22 mouse cellular contexts compared by ENCODE assay signal in genomic region chr14:61452481-61452880, GRCm38 (mm10). TPM values are rescaled to one million over a fixed set of nuclear protein-coding genes. Genes with fewer than 3 reads are reported as not detected.
DNase-seq lines count a peak whose midpoint lies in the region; ATAC-seq and TF ChIP-seq lines count a peak whose summit lies in the region.
"Had no signal": no experiment of that assay in that cellular context is flagged by ENCODE, and none has a peak within 500 bp of the region (broad histone marks: within the 10 kb centered on the region; RNA-seq: fewer than 3 reads in every experiment).

No protein-coding gene starts in this region.

- TF ChIP-seq CTCF in kidney, postnatal 0 days (IDR thresholded peaks at IDR 0.05; ENCODE audit: low read depth): no peak
- TF ChIP-seq CTCF in bone marrow macrophage, adult 2 months (IDR thresholded peaks at IDR 0.05; ENCODE audit: low read depth, low read length): no peak

- no peaks in the 10 kb centered on the region for H3K27me3 ChIP-seq in kidney, postnatal 0 days (ENCODE audit: insufficient read depth, low read length)
- no peaks in the 10 kb centered on the region for H3K27me3 ChIP-seq in embryonic facial prominence, embryonic 11.5 days (ENCODE audit: control insufficient read depth, insufficient read depth, low read length)
- H3K27me3 ChIP-seq in megakaryocyte, embryonic 14.5 days (replicated peaks): peaks cover 26% of the 10 kb centered on the region
- no peaks in the 10 kb centered on the region for H3K27me3 ChIP-seq in midbrain, embryonic 16.5 days (ENCODE audit: control insufficient read depth, insufficient read depth, low read depth, low read length)
- H3K27me3 ChIP-seq: embryonic facial prominence, embryonic 13.5 days; heart, embryonic 13.5 days; hindbrain, embryonic 12.5 days; neural tube, embryonic 12.5 days; stomach, embryonic 15.5 days had no signal

- H3K9ac ChIP-seq in kidney, postnatal 0 days (ENCODE audit: low read depth, low read length): no peak overlapping the region
- no peak overlapping the region for H3K9ac ChIP-seq in embryonic facial prominence, embryonic 11.5 days (replicated peaks; ENCODE audit: low read length)
- H3K9ac ChIP-seq in midbrain, embryonic 16.5 days (ENCODE audit: low read depth, low read length): no peak overlapping the region
- H3K9ac ChIP-seq: embryonic facial prominence, embryonic 13.5 days; forebrain, postnatal 0 days; heart, embryonic 13.5 days; hindbrain, embryonic 12.5 days; neural tube, embryonic 12.5 days; stomach, embryonic 15.5 days had no signal

- 47% methylated on average over 6 of the region's 6 CpGs for WGBS in kidney, postnatal 0 days
- WGBS in embryonic facial prominence, embryonic 11.5 days: 50% methylated on average over 6 of the region's 6 CpGs
- 76% methylated on average over 6 of the region's 6 CpGs for WGBS in midbrain, embryonic 16.5 days

- no peak for TF ChIP-seq POLR2A in bone marrow macrophage, adult 2 months (IDR thresholded peaks at IDR 0.05; ENCODE audit: borderline replicate concordance, low read depth, low read length)

- DNase-seq in kidney, postnatal 0 days (ENCODE audit: low spot score): peak; percentile 49
- no peak for DNase-seq in kidney, postnatal 14 days
- DNase-seq in embryonic facial prominence, embryonic 11.5 days (ENCODE audit: low spot score): peak; percentile 51
- DNase-seq in thymus, postnatal 10 days (ENCODE audit: low spot score in 2 of 2): no peak
- DNase-seq: adrenal gland, adult 8-10 months; cerebellum, adult 11-12 months; cerebellum, postnatal 25 days; forebrain, postnatal 0 days; kidney, adult 9 months; left cerebral cortex, postnatal 4 days; spleen, adult 18-20 months; thymus, postnatal 14 days had no signal

- no peak for ATAC-seq in kidney, postnatal 0 days (replicated peaks; ENCODE audit: low FRiP score, low read depth)
- ATAC-seq in embryonic facial prominence, embryonic 11.5 days (replicated peaks; ENCODE audit: insufficient number of reproducible peaks, low FRiP score, low TSS enrichment, low read depth): no peak
- no peak for ATAC-seq in midbrain, embryonic 16.5 days
- ATAC-seq: forebrain, postnatal 0 days; inflammation-experienced regulatory T-cells, adult 6 months had no signal

- no peak overlapping the region for H3K27ac ChIP-seq in kidney, postnatal 0 days
- peak overlapping the region; percentile 25 for H3K27ac ChIP-seq in bone marrow macrophage, adult 2 months (ENCODE audit: insufficient read depth, low read depth, low read length)
- H3K27ac ChIP-seq in embryonic facial prominence, embryonic 11.5 days (replicated peaks; ENCODE audit: low read depth, low read length): no peak overlapping the region
- no peak overlapping the region for H3K27ac ChIP-seq in midbrain, embryonic 16.5 days (ENCODE audit: low read length)
- H3K27ac ChIP-seq: embryonic facial prominence, embryonic 13.5 days; heart, embryonic 13.5 days; hindbrain, embryonic 12.5 days; neural tube, embryonic 12.5 days; stomach, embryonic 15.5 days had no signal

- H3K4me2 ChIP-seq in kidney, postnatal 0 days (ENCODE audit: low read length): no peak overlapping the region
- H3K4me2 ChIP-seq in embryonic facial prominence, embryonic 11.5 days (ENCODE audit: low read depth, low read length): no peak overlapping the region
- no peak overlapping the region for H3K4me2 ChIP-seq in midbrain, embryonic 16.5 days (ENCODE audit: low read length)
- H3K4me2 ChIP-seq: embryonic facial prominence, embryonic 13.5 days; heart, embryonic 13.5 days; hindbrain, embryonic 12.5 days; liver, embryonic 11.5 days; neural tube, embryonic 12.5 days; stomach, embryonic 15.5 days had no signal

- 0 out of 2 replicates have a peak, but pooled peaks cover 5% of the 10 kb centered on the region for H3K4me1 ChIP-seq in kidney, postnatal 0 days (replicated peaks; ENCODE audit: insufficient read depth, low read length)
- H3K4me1 ChIP-seq in bone marrow macrophage, adult 2 months (ENCODE audit: control insufficient read depth, insufficient read depth, low read length): peaks cover 30% of the 10 kb centered on the region
- no peaks in the 10 kb centered on the region for H3K4me1 ChIP-seq in embryonic facial prominence, embryonic 11.5 days (ENCODE audit: control insufficient read depth, insufficient read depth, low read length)
- H3K4me1 ChIP-seq in megakaryocyte, embryonic 14.5 days: peaks cover 32% of the 10 kb centered on the region
- no peaks in the 10 kb centered on the region for H3K4me1 ChIP-seq in midbrain, embryonic 16.5 days (ENCODE audit: control insufficient read depth, insufficient read depth, low read length)
- H3K4me1 ChIP-seq: hindbrain, embryonic 12.5 days; neural tube, embryonic 12.5 days; stomach, embryonic 15.5 days had no signal

- H3K4me3 ChIP-seq in kidney, postnatal 0 days (replicated peaks; ENCODE audit: low read depth, low read length): no peak overlapping the region
- no peak overlapping the region for H3K4me3 ChIP-seq in bone marrow macrophage, adult 2 months (ENCODE audit: insufficient read depth, low read length)
- H3K4me3 ChIP-seq in embryonic facial prominence, embryonic 11.5 days (ENCODE audit: low read depth, low read length): no peak overlapping the region
- peak overlapping the region; percentile 20 for H3K4me3 ChIP-seq in megakaryocyte, embryonic 14.5 days (replicated peaks)
- no peak overlapping the region for H3K4me3 ChIP-seq in midbrain, embryonic 16.5 days (ENCODE audit: low read depth, low read length)
- H3K4me3 ChIP-seq: embryonic facial prominence, embryonic 13.5 days; heart, embryonic 13.5 days; hindbrain, embryonic 12.5 days; neural tube, embryonic 12.5 days; stomach, embryonic 15.5 days had no signal

- H3K36me3 ChIP-seq in kidney, postnatal 0 days (ENCODE audit: insufficient read depth, low read length): no peaks in the 10 kb centered on the region
- H3K36me3 ChIP-seq in embryonic facial prominence, embryonic 11.5 days (replicated peaks; ENCODE audit: control insufficient read depth, insufficient read depth, low read depth, low read length): no peaks in the 10 kb centered on the region
- no peaks in the 10 kb centered on the region for H3K36me3 ChIP-seq in megakaryocyte, embryonic 14.5 days (replicated peaks; ENCODE audit: low read length)
- no peaks in the 10 kb centered on the region for H3K36me3 ChIP-seq in midbrain, embryonic 16.5 days (ENCODE audit: control insufficient read depth, insufficient read depth, low read length)
- H3K36me3 ChIP-seq: embryonic facial prominence, embryonic 13.5 days; heart, embryonic 13.5 days; hindbrain, embryonic 12.5 days; neural tube, embryonic 12.5 days; stomach, embryonic 15.5 days had no signal

- H3K9me3 ChIP-seq in kidney, postnatal 0 days (replicated peaks; ENCODE audit: low read length): no peaks in the 10 kb centered on the region
- no peaks in the 10 kb centered on the region for H3K9me3 ChIP-seq in embryonic facial prominence, embryonic 11.5 days (replicated peaks; ENCODE audit: control insufficient read depth, low read length)
- no peaks in the 10 kb centered on the region for H3K9me3 ChIP-seq in megakaryocyte, embryonic 14.5 days
- no peaks in the 10 kb centered on the region for H3K9me3 ChIP-seq in midbrain, embryonic 16.5 days (replicated peaks; ENCODE audit: control insufficient read depth, low read length, poor library complexity, severe bottlenecking)
- H3K9me3 ChIP-seq: embryonic facial prominence, embryonic 13.5 days; heart, embryonic 13.5 days; hindbrain, embryonic 12.5 days; neural tube, embryonic 12.5 days; stomach, embryonic 15.5 days had no signal

RNA-seq across cellular contexts. Expression of gene Kpna3, which starts 12.8 kb away (rescaled TPM):
- 30.8 and 33.0 TPM in 2 replicates for polyA plus RNA-seq in kidney, postnatal 0 days (2015; fragmentation: Nextera tagmentation; extraction: Ambion mirVana)
- polyA plus RNA-seq in bone marrow macrophage, adult 2 months (2012; ENCODE audit: insufficient read depth, insufficient read length, missing spikeins): 35.1 and 35.8 TPM in 2 replicates
- 114 and 122 TPM in 2 replicates for polyA plus RNA-seq in embryonic facial prominence, embryonic 11.5 days (2014; fragmentation: Nextera tagmentation; extraction: Ambion mirVana)
- 0.67 and 1.5 TPM in 2 replicates for polyA plus RNA-seq in megakaryocyte, embryonic 14.5 days (2012; ENCODE audit: insufficient read depth, low replicate concordance)
- polyA plus RNA-seq in midbrain, embryonic 16.5 days (2015; fragmentation: Nextera tagmentation; extraction: Ambion mirVana): 77.6 and 84.2 TPM in 2 replicates

Comparison
In these comparisons a context has a peak if more than half of its experiments do, and no peak if none do; other contexts are left out.
1. DNase-seq: peak in kidney, postnatal 0 days (single experiment) and embryonic facial prominence, embryonic 11.5 days (single experiment); none in kidney, postnatal 14 days (single experiment) and thymus, postnatal 10 days (0 of 2).
2. RNA of gene Kpna3, which starts 12.8 kb away (polyA plus RNA-seq): 114 to 122 TPM in embryonic facial prominence, embryonic 11.5 days, 77.6 to 84.2 TPM in midbrain, embryonic 16.5 days, 35.1 to 35.8 TPM in bone marrow macrophage, adult 2 months and 30.8 to 33.0 TPM in kidney, postnatal 0 days; 0.67 to 1.5 TPM in megakaryocyte, embryonic 14.5 days; every median in the first group is over 10 times any median in the second.